Mouse (Mus musculus): ENCODE data around the gene Acbd5.

The Acbd5 gene

GRCm38 (mm10) chr2:23068894-23069744 lies 1.2 kb downstream of the Acbd5 start:
- DNase-seq = peak; percentile 97 to 98

GRCm38 (mm10) chr2:23070491-23070890 lies 2.5 kb downstream of the Acbd5 start:
- no peak for DNase-seq

- no peak for DNase-seq
Measured at GRCm38 (mm10) chr2:23071406-23071805, 3.4 kb downstream of the Acbd5 start.

GRCm38 (mm10) chr2:23075846-23076245 lies 7.9 kb downstream of the Acbd5 start:
- no peak for DNase-seq

GRCm38 (mm10) chr2:23076783-23077182 lies 8.8 kb downstream of the Acbd5 start:
- no peak for DNase-seq

GRCm38 (mm10) chr2:23077693-23078092 lies 9.7 kb downstream of the Acbd5 start:
- DNase-seq = no peak

GRCm38 (mm10) chr2:23078588-23078987 lies 10.6 kb downstream of the Acbd5 start:
- DNase-seq = no peak

GRCm38 (mm10) chr2:23084540-23084939 lies 16.6 kb downstream of the Acbd5 start:
- no peak for DNase-seq

- DNase-seq = peak; percentile 45 to 52
Measured at GRCm38 (mm10) chr2:23092216-23092615, 24.2 kb downstream of the Acbd5 start.

GRCm38 (mm10) chr2:23097028-23097427 lies 29.1 kb downstream of the Acbd5 start:
- no peak for DNase-seq

- no peak for DNase-seq
Measured at GRCm38 (mm10) chr2:23102266-23102665, 34.3 kb downstream of the Acbd5 start.

GRCm38 (mm10) chr2:23119573-23119972 lies 51.6 kb downstream of the Acbd5 start:
- DNase-seq = no peak

GRCm38 (mm10) chr2:23155199-23155621 lies 87.2 kb downstream of the Acbd5 start:
- DNase-seq = no peak

- DNase-seq = peak; percentile 98 to 99
Measured at GRCm38 (mm10) chr2:23155777-23156607, 88.0 kb downstream of the Acbd5 start, which contains the start of the genes Mastl and Yme1l1. Gene Mastl, minus strand, starts transcription at chr2:23156024. Gene Yme1l1, plus strand, starts transcription at chr2:23156369.

- no peak for DNase-seq
Measured at GRCm38 (mm10) chr2:23156608-23157081, 88.7 kb downstream of the Acbd5 start.
